Mouse (Mus musculus): ENCODE data around the gene Mrpl52. TPM values are rescaled to one million over a fixed set of nuclear protein-coding genes. Genes with fewer than 3 reads are reported as not detected.

Mrpl52 gene
- total RNA-seq, 2 experiments from 2014 or later: 143 to 155 TPM

- intact Hi-C loops (cut with DNase I): no loop called here
- DNase-seq: peak; percentile 50 to 55
These were observed 16.5 kb upstream of the Mrpl52 start for GRCm38 (mm10) chr14:54409980-54410810.

DNA sequence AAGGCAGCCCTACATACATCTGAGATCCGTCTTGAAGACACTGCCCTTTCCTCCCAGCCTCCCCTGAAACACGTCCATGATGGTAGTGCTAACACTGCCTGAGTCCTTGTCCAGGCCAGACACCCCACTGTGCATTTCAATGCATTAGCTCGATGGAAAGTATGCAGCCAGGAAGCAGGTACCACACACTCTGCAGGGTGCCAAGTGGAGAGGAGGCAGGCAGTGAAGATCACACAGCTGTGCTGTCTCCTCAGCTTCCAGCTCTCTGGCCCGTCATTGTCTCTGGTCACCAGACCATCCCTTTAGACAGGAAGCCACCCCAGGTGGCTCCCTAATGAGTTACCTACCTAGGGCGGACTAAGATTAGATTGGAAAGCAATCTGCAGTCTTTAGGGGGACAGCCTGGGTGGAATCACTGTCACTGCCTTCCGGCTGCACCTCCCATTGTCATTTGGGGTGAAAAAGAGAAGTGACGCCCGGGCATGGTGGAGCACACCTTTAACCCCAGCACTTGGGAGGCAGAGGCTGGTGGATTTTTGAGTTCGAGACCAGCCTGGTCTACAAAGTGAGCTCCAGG, 14.6 kb upstream of the Mrpl52 start:
- DNase-seq: no peak
- intact Hi-C loops (cut with DNase I): loop anchor here (1.0 to 2.0 kb wide), 4 partner anchors 36 to 183 kb away; partner anchors contain the start of gene Oxa1l

GRCm38 (mm10) chr14:54412629-54413170, 14.0 kb upstream of the Mrpl52 start:
- peak; percentile 77 to 85 for DNase-seq
- intact Hi-C loops (cut with DNase I): loop anchor here (1.0 to 2.0 kb wide), 4 partner anchors 36 to 184 kb away; partner anchors contain the start of gene Oxa1l

DNA sequence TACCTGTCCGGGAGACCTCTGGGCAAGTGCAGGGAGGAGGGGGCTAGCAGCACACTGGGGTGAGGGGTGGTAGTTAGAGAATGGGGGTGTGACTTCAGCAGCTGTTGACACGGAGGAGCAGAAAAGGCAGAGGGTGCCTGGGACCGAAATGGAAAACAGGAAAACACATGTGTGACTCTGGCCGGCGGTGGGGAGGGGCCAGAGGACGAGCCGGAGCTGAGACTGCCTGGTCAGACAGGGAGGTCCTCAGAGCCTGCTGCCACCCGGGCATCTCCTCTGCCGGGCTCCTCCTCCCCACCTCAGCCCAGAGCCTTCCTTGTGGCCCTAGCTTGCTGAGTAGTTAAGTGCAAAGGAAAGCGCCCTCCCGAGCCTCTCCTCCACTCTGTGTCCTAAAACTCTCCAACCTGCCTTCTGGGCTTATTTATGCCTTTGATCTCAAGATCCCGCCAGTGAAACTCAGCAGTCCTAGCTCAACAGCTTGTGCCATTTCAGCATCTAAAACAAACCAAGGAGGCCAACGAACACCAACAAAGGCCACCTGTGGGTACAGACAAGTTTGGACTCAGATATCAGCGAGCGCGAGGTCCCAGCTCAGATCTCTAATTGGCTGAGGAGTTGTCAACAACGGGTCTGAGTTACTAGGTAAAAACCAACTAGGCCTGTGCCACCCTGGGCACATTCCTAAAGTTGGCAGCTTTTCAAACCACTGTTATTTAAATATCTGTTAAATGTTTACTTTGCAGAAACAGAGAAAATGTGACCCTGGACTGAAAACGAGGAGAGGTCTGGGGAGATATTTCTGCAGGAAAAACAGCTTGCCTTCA, 12.6 kb upstream of the Mrpl52 start:
- intact Hi-C loops (cut with DNase I): loop anchor here (2.0 kb wide), 3 partner anchors 53 to 185 kb away; partner anchors contain the start of gene Oxa1l
- peak; percentile 44 to 48 for DNase-seq

GRCm38 (mm10) chr14:54415241-54416020, 11.3 kb upstream of the Mrpl52 start:
- intact Hi-C loops (cut with DNase I): no loop called here
- no peak for DNase-seq

DNA sequence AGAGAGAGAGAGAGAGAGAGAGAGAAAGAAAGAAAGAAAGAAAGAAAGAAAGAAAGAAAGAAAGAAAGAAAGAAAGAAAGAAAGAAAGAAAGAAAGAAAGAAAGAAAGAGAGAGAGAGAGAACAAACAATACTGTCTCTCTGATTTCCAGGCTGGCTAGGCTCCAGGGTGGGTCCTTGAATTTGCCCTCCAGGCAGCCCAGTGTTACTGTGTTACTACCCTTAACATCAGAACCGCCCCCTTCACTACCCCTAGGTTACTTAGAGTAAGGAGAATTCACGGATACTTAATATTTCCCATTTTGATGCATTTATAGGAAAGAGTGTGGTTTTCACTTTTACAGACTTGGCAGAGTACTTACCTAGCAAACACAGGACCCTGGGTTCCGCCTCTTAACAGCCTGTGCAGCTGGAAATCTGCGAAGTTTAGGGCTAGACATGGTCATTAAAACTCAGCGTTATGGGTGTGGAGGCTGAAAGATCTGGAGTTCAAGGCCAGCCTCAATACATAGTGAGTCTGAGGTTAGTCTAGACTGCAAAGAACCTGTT, 10.4 kb upstream of the Mrpl52 start:
- intact Hi-C loops (cut with DNase I): no loop called here
- no peak for DNase-seq

DNA sequence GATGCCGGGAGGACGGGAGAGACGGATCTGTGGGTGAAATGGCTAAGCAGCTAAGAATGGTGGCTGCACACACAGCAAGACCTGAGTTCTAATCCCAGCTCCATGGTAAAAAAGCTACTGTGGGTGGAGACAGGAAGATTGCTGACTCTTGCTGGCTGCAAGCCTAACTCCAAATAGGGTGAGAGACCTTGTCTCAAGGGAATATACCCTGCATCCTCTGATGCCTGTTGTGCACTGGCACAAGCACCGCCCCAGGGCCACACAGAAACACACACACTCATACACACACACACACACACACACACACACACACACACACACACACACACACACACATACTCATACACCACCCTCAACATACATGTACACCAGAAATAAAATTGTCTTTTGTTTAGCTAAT, 9.9 kb upstream of the Mrpl52 start:
- DNase-seq: no peak
- intact Hi-C loops (cut with DNase I): no loop called here

GRCm38 (mm10) chr14:54417623-54418081, 9.1 kb upstream of the Mrpl52 start, which contains the start of gene Slc7a7:
Gene Slc7a7 (minus strand): TSS chr14:54417780.
- DNase-seq: peak; percentile 44 to 60
- intact Hi-C loops (cut with DNase I): no loop called here

DNA sequence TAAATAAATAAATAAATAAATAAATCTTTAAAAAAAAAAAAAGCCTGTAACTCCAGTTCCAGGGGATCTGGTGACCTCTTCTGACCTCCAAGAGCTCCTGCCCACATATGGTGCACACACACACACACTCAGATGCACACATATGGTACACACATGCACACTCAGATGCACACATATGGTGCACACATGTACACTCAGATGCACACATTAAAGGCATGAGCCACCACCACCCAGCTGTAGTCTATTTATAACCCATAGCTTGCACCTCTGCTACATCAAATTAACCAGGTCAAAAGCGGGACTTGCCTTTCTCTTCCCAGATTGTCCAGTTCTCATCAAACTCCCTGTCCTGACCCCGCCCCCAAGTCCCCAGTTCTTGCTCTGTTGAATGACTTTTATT, 5.7 kb upstream of the Mrpl52 start:
- intact Hi-C loops (cut with DNase I): no loop called here
- no peak for DNase-seq

- intact Hi-C loops (cut with DNase I): loop anchor here (1.0 kb wide), 1 partner anchor 26 kb away; no protein-coding TSS in a partner anchor
- peak in 1 of 2 experiments; percentile 48 for DNase-seq
These were observed 3.3 kb upstream of the Mrpl52 start for GRCm38 (mm10) chr14:54423406-54423805.

DNA sequence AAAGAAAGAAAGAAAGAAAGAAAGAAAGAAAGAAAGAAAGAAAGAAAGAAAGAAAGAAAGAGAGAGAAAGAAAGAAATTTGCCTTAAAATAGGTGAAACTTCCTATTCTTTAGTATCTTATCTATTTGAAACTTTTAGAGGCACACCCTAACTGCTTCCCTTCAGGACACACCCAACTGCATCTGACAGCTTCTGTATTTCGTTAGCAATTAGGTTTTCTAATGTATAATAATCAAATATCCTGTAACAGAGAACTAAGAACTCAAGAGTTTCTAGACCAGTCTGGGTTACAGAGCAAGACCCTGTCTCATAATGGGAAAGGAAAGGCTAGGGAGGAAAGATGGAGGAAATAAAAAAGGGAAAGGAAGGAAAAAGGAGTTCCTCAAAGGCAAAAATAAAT, 2.1 kb upstream of the Mrpl52 start:
- no peak for DNase-seq
- intact Hi-C loops (cut with DNase I): no loop called here

- intact Hi-C loops (cut with DNase I): no loop called here
- no peak for DNase-seq
These were observed 1.2 kb upstream of the Mrpl52 start for GRCm38 (mm10) chr14:54425540-54425939.

GRCm38 (mm10) chr14:54426003-54426688, 563 bp upstream of the Mrpl52 start:
- intact Hi-C loops (cut with DNase I): no loop called here
- DNase-seq: no peak

DNA sequence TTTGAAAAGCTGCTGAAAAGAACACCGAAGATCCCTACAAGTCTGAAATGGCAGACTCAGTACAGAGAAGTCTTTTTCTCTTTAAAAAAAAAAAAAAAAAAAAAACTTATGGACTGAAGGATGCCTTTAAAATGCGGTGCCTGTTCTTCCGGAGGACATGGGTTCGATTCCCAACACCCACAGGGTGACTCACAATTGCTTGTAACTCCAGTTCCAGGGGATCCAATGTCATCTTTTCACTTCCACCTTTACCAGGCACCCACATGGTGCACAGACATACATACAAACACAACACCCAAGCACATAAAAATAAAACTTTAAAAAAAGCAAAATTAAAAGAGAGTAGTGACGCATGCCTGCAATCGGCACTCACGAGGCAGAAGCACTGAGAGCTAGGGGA, 987 bp downstream of the Mrpl52 start:
- intact Hi-C loops (cut with DNase I): no loop called here
- no peak for DNase-seq

- no peak for DNase-seq
- intact Hi-C loops (cut with DNase I): no loop called here
These were observed 1.7 kb downstream of the Mrpl52 start for GRCm38 (mm10) chr14:54428421-54428820.

DNA sequence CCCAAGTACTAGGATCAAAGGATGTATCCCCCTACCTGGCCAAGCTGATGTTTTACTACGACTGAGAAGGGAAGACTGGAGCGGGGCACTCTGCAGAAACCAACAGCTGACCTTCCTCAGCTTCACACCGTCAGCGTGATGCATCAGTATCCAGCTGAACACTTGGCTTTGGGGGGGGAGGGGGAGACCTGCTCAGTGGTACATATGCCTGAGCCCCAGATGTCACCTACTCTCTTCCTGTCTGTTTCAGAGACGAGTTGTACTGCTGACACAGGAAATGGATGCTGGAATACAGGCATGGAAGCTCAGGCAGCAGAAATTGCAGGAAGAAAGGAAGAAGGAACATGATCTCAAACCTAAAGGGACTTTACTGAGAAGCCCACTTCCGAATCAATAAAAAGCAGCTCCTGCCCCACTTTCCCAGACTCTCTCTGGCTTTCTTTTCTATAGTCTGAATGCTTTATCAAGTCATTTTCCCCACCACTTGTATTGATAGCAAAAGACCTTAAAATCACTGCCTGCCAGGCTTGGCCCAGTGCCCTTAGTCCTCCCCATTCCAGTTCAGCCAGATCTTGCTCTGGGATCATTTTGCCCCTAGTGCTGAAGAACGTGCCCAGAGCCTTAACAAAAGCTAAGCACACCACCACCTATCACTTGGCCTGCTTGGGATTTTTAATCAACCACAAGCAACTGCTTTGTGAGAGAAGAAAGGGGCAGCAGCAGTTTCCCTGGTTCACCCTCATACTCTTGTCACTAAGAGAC, 2.8 kb downstream of the Mrpl52 start:
- no peak for DNase-seq
- intact Hi-C loops (cut with DNase I): loop anchor here (2.0 kb wide), 1 partner anchor 19 kb away; no protein-coding TSS in a partner anchor

DNA sequence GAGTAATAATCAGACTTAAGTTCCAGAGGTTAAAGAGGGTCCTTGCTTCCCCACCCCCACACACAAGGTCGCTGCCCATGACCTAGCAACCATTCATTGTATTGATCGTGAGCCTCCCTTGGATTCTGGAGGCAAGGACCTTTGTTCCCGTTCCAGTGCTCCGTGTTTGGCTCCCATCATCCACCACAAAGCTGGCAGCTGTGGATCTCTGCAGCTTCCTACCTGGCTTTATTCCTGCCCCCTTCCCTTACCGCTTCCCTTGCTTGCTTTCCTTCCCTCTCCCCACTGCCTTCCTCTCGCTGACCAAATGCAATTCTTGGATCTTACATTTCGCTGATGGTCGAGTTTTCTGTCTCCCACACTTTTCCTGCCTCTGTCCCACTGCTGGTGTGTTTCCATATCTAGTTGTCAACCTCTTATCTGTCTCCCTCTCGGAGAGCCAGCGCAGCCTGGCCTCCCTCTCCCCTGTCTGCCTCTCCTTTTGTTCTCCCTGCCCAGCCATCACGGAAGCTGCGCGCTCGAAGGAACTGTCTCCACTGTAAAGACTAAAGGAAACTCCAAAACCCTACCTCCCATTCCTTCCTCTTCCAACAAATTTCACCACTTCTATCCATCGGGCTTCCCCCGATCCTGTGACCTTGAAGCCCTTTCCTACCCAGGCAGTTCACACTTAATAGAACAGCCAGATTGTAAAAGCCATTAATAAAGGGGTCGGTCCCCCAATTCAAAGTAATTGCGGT, 3.9 kb downstream of the Mrpl52 start:
- DNase-seq: peak; percentile 40 to 57
- intact Hi-C loops (cut with DNase I): loop anchor here (2.0 kb wide), 1 partner anchor 18 kb away; no protein-coding TSS in a partner anchor

All from heart, postnatal 10 days (tissue).